Mouse (Mus musculus) heart, postnatal 36 days (tissue): ENCODE results near the gene Olfr266. TPM values are rescaled to one million over a fixed set of nuclear protein-coding genes. Genes with fewer than 3 reads are reported as not detected.

Experiments used
- DNase-seq, 2 experiments: peaks; one replicate each; pipeline ENCODE4 v3.0.0; 2021 to 2022
- intact Hi-C: fragments of 180-260 bp; cut with DNase I; formaldehyde crosslinking; loops from one replicate; pipeline ENCODE4 v1.15.1; 2025
- total RNA-seq, 2 experiments: library from RNA; stranded (reverse); gene quantifications; 2 replicates each; pipeline ENCODE4 v1.2.3; 2021

Gene Olfr266
- not detected for total RNA-seq

DNA sequence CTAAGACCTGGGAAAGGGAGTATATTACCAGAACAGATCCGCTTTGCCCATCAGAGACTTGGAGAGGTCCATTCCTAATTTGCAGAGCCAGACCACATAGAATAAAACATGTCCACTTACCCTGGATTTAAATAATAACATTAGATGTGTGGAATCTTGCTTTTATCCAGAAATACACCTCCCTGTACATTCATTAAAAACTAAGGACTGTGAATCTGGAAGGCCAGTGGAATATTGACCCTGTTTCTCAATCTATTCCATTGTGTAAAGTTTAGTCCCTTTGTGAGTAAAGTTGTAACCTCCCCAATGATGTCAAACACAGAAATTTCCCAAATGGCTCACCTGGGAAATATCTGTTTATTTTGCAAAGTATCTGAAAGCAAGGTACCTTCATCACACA, at the start of gene Olfr266:
Olfr266 (minus strand) TSS at position 101 of the 400 bp plus-strand sequence.
- intact Hi-C loops, result no loop called here
- DNase-seq, result no peak

DNA sequence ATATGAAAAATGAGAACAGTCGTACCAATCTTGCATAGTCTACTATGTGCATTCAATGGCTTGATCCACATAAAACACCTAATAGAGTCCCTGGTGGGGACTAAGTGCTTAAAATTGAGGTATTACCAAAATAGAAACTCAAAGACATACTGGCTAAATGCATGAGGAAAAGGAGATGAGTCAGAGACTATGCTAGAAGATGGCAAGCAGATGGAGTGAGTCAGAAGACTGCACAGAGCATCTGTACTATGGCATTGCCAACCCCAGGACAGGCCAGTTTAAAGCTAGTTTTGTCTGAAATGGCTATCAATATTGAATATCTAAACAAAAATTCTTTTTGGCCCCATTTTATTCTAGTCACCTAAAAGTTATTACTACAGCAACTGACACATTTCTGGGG, 49.5 kb upstream of the Olfr266 start:
- no peak for DNase-seq
- intact Hi-C loops, result no loop called here

DNA sequence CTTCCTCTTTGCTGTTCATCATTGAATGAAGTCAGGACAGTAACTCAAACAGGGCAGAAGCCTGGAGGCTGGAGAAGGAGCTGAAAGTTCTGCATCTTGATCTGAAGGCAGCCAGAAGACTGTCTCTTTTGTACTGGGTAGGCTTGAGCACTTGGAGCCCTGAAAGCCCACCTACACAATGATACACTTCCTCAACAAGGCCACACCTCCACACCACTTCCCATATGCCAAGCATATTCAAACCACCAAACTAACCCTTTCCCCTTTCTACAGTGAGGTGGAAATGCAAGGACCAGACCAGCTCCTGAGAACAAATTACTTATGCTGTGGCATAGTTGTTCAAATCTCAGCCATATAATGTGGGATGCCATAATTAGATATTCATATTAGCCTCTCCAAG, 46.8 kb upstream of the Olfr266 start:
- DNase-seq, result no peak
- intact Hi-C loops, result no loop called here

DNA sequence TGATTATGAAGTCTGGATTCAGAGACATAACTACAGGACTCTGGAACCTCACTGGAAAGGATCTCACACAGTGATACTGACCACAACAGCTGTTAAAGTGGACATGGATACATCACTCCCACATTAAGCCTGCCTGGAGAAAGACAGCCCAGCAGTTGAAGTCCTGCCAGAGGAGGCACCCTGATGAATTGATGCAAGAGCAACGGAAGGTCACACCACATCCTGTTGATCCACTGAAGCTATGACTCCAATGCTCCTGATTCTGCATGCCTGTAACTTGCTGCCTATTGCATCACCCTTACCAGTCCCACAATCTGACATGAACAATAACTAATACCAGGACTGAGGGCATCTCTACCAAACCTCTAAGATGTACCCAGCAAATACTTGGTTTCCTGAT, 6.0 kb upstream of the Olfr266 start:
- intact Hi-C loops, result no loop called here
- DNase-seq, result no peak

DNA sequence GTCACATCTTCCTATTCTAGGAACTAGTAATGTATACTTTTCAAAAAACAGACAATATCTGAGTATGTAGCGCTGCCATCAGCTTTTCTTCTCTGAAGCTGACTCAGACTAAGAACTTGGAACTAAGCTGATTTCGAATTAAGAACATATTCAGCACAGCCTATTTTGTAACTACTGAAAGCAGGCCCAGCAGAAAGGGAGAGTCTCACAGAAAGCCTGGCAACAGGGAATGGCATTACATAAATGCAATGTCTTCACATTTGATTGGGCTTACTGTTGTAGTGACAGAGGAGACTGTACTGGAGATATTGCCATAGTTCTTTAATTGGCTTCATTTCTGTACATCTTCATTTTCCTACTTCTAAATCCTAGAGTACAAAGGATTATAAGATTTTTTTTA, 8.4 kb downstream of the Olfr266 start:
- DNase-seq, result no peak
- intact Hi-C loops, result no loop called here

DNA sequence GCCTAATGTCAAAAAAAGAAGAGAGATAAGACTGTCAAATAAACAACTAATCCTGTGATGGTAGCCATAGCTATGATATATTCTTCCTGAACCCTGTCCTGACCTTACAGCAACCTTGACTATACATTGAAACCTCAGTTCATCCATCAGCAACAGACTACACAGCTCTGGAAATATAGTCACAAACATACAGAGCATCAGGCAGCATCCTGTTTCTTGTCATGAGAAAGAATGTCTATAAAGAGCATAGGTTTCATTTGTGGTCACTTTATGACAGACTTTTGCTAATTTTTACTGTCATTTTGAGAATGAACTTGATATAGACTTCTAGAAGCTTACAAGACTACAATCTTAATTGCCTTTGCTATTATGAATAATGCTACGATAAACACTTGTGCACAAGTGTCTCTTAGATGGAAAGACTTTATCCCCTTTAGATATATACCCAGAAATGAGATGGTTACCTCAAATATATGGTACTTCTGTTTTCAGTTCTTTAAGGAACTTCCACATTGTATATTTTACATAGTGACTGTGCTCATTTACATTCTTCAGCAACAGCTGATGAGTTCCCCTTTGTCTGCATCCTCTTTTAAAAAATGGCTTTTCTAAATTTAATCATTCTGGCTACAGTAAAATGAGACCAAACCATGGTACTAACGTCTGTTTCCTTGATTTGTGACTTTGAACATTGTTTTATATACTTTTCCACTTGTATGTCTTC, 17.0 kb downstream of the Olfr266 start:
- no peak for DNase-seq
- intact Hi-C loops, result no loop called here

DNA sequence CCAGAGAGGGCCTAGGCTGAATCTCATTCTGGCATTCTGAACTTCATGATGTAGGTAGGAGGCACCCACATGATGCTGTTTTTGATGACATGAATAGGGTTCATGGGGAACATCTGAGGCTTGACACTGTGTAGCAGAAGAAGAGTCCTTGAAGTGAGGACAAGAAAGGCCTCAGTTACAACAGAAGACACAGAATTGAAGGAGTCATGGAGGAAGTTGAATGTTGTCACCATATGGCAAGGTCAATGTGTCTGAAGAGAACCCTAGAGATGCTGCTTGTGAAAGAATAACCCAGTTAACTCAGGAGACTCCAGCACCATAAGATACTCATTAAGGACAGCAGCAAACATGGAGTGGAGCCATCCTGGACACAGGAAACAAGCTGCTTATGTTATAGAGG, 28.0 kb downstream of the Olfr266 start:
- intact Hi-C loops, result no loop called here
- DNase-seq, result no peak

DNA sequence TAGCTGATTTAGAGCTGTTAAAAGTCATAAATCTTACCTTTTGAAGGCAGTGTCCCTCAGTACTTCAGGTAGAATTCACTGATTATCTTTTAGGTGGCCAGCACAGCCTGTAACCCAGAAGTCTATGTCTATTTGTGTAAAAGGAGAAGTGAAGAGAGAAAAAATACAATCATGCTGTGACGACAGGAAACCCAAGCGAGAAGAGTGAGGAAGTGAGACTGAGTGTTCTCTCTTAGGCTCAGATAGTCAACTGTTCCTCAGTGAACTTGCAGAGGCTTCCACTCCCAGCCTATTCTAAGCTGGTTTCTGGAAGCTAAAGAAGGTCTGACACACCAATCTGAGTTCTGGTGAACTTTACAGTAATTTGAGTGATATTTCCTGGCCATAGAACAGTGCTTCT, 36.2 kb downstream of the Olfr266 start, which contains the start of gene Cd53:
Cd53 (minus strand) TSS at position 220 of the 400 bp plus-strand sequence.
- peak in 1 of 2 experiments; percentile 8 for DNase-seq
- intact Hi-C loops, result no loop called here

DNA sequence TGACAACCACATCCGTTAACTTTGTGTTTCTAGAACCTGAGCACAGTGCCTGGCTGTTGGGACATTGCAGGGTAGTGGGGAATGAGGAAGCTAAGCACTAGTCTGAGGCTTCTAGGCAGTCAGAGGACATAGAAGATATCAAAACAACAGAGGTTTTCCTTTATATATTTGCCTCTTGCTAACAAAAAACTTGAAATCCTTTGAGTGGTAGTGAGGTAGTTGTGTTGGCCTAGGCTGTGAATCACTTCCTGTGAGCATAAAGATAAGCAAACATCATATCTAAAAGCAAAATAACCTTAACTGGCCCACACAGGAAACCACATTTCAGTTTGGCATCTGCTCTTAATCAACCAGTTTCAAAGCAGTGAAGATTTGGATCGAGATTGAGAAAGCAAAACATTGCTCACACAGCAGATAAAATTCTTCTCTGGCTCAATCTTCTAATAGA, 37.6 kb downstream of the Olfr266 start:
- DNase-seq, result no peak

DNA sequence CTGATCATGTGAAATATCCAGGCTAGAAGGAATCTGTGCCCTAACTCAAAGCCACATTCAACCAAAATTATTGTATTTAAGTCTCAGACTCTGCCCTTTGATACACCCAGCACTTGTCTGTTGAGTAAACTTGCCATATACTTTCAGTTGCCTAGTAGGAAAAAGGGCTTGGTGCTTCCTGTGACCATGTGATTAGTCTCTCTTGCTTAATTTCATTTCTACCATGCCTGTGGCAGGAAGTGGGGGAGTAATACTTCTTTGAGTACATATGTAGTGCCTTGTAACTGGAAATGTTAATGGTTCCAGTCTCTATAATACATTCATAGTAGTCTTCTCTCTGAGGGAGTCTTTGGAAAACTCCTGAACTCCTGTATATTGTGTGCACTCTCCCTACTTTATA, 38.1 kb downstream of the Olfr266 start:
- DNase-seq, result no peak
- intact Hi-C loops, result no loop called here

More for the DNA sequence above, 37.6 kb downstream of the Olfr266 start:
- intact Hi-C loops, result no loop called here

DNA sequence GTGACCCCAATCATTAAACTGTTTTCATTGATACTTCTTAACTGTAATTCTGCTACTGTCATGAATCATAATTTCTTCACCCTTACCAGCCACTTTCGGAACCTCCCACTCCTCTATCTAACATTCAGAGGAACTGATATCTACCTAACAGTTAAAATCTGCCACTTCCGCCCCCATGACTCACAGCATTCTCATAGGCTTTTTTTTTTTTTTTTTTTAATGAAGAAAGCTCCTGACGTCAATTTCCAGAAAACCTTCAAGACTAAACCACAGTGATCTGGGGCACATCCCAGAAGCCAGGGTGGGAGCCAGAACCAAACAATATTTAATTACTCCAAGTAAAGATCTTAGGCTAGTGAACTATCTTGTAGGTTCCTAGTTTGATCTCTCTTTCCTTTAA, 41.0 kb downstream of the Olfr266 start:
- intact Hi-C loops, result no loop called here

DNA sequence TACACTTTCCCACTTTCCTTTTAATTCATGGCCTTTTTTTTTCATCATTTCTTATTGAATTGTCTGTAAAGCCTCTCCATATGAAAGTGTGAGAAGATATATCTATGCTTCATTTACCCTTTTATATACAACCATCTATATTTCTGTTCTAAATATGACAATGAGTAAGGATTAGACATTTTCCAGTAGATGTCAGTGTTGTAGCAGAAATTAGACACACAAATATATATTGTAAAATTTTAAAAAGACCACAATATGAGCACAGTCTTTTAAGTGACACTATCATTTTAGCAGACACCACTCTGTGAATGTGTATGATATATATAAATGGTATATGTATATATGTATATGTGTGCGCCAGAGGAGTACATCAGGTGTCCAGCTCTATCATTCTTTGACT, 54.3 kb downstream of the Olfr266 start:
- intact Hi-C loops, result no loop called here
- DNase-seq, result no peak

More for the DNA sequence above, 41.0 kb downstream of the Olfr266 start:
- DNase-seq, result no peak

Other genes starting within 250 kb of the Olfr266 start
- gene Lrif1, start 141.3 kb downstream of the Olfr266 start, total RNA-seq, result 10 to 100 TPM; 11.4 to 13.2 TPM
- 1 to 10 TPM; 5.8 to 6.0 TPM for gene Cd53, start 36.1 kb downstream of the Olfr266 start, total RNA-seq
- gene Kcna3, start 209.9 kb upstream of the Olfr266 start, total RNA-seq, result under 1 TPM; 0.31 to 0.57 TPM